Mouse (Mus musculus) CH12.LX (cell line): ENCODE results near the gene Acox2.

Source experiments
- CHD2 ChIP-seq: IDR thresholded peaks from 2 replicates; pipeline ENCODE4 v1.6.1; 2011; ENCODE audit warnings: low read length, improper control_type of control experiment
- E2F4 ChIP-seq: IDR thresholded peaks from 2 replicates; pipeline ENCODE4 v1.6.1; 2011; ENCODE audit warnings: low read depth, low read length, improper control_type of control experiment; ENCODE audit not compliant: insufficient replicate concordance
- EP300 ChIP-seq: IDR thresholded peaks from 2 replicates; pipeline ENCODE4 v1.6.1; 2011; ENCODE audit warnings: low read length, improper control_type of control experiment
- ETS1 ChIP-seq: conservative IDR thresholded peaks from 2 replicates; pipeline ENCODE4 v1.6.1; 2012; ENCODE audit warnings: low read depth, mild to moderate bottlenecking, inconsistent platforms, low read length, improper control_type of control experiment, moderate library complexity
- POLR2A ChIP-seq: IDR thresholded peaks from 2 replicates; pipeline ENCODE4 v1.6.1; 2011; ENCODE audit warnings: low read depth, mild to moderate bottlenecking, improper control_type of control experiment, low read length
- ZNF384 ChIP-seq: IDR thresholded peaks from 2 replicates; pipeline ENCODE4 v1.6.1; 2012; ENCODE audit warnings: low read depth, low read length, improper control_type of control experiment, inconsistent platforms

- no peak for TF ChIP-seq POLR2A
- TF ChIP-seq EP300: peak; percentile 40; the same call in 1 of the 2 replicates
- TF ChIP-seq ETS1: no peak
- no peak for TF ChIP-seq CHD2
- TF ChIP-seq E2F4: no peak
- no peak for TF ChIP-seq ZNF384
These were observed 40.3 kb downstream of the Acox2 start for GRCm38 (mm10) chr14:8218730-8219380.
